Mouse (Mus musculus) cortical plate, adult 2 months (tissue): ENCODE measurements around the gene Hist1h2bn.

Experiments
- CTCF ChIP-seq: fragments of 200-500 bp; IDR thresholded peaks from 2 replicates; pipeline ENCODE4 v1.5.1; 2011; ENCODE audit warnings: mild to moderate bottlenecking, control low read depth, low read length; ENCODE audit not compliant: insufficient read depth; ENCODE audit errors: extremely low read depth
- POLR2A ChIP-seq: fragments of 200-500 bp; IDR thresholded peaks from 2 replicates; pipeline ENCODE4 v1.6.1; 2011; ENCODE audit warnings: mild to moderate bottlenecking, low read length, control low read depth; ENCODE audit not compliant: insufficient read depth; ENCODE audit errors: extremely low read depth

- no peak for TF ChIP-seq CTCF
- no peak for TF ChIP-seq POLR2A
Observed at GRCm38 (mm10) chr13:21711698-21712097, 42.2 kb upstream of the Hist1h2bn start.
